Comparison of ENCODE assay signal across 15 mouse cellular contexts in genomic region chr9:30520116-30520515, GRCm38 (mm10).
DNase-seq lines count a peak whose midpoint lies in the region; ATAC-seq and TF ChIP-seq lines count a peak whose summit lies in the region.
"Had no signal": no experiment of that assay in that cellular context is flagged by ENCODE, and none has a peak within 500 bp of the region (broad histone marks: within the 10 kb centered on the region; RNA-seq: fewer than 3 reads in every experiment).

No protein-coding gene starts in this region.

- H3K79me2 ChIP-seq in myocyte (ENCODE audit: control insufficient read depth, insufficient read depth), result no peaks in the 10 kb centered on the region

- H3K36me3 ChIP-seq in forebrain, embryonic 10.5 days (replicated peaks), result no peaks in the 10 kb centered on the region
- H3K36me3 ChIP-seq in forebrain, embryonic 13.5 days (ENCODE audit: poor library complexity, severe bottlenecking), result no peaks in the 10 kb centered on the region
- H3K36me3 ChIP-seq in embryonic facial prominence, embryonic 14.5 days (ENCODE audit: control insufficient read depth, insufficient read depth, low read length), result no peaks in the 10 kb centered on the region
- no peaks in the 10 kb centered on the region for H3K36me3 ChIP-seq in myocyte (ENCODE audit: control insufficient read depth, insufficient read depth)
- no peaks in the 10 kb centered on the region for H3K36me3 ChIP-seq in lung, postnatal 0 days (ENCODE audit: insufficient read depth, low read length)
- H3K36me3 ChIP-seq: heart, embryonic 13.5 days; midbrain, embryonic 15.5 days had no signal

- no peak overlapping the region for H3ac ChIP-seq in myocyte (ENCODE audit: control insufficient read depth, insufficient read length)

- TF ChIP-seq POLR2A in myocyte (IDR thresholded peaks at IDR 0.05; ENCODE audit: insufficient read length, low read depth), result no peak

- H3K4me2 ChIP-seq in forebrain, embryonic 13.5 days, result no peak overlapping the region
- H3K4me2 ChIP-seq in embryonic facial prominence, embryonic 14.5 days (ENCODE audit: low read depth, low read length), result no peak overlapping the region
- peak overlapping the region; percentile 55 for H3K4me2 ChIP-seq in myocyte (ENCODE audit: low read depth)
- H3K4me2 ChIP-seq in lung, postnatal 0 days (replicated peaks; ENCODE audit: low read depth, low read length), result no peak overlapping the region
- H3K4me2 ChIP-seq: heart, embryonic 13.5 days; midbrain, embryonic 15.5 days had no signal

- no peak for ATAC-seq in forebrain, embryonic 13.5 days
- no peak for ATAC-seq in embryonic facial prominence, embryonic 14.5 days (ENCODE audit: low read depth)
- no peak for ATAC-seq in lung, postnatal 0 days
- ATAC-seq: activated CD4-positive, CD25-positive, alpha-beta regulatory T cell, adult 4 months had no signal

- intact Hi-C loops in left cerebral cortex, adult 2 months (cut with DNase I), result no loop called here

- no peak for TF ChIP-seq EP300 in lung, postnatal 0 days (IDR thresholded peaks at IDR 0.05)

- no peaks in the 10 kb centered on the region for H3K27me3 ChIP-seq in forebrain, embryonic 10.5 days (ENCODE audit: poor library complexity, severe bottlenecking)
- no peaks in the 10 kb centered on the region for H3K27me3 ChIP-seq in forebrain, embryonic 13.5 days
- no peaks in the 10 kb centered on the region for H3K27me3 ChIP-seq in embryonic facial prominence, embryonic 14.5 days (replicated peaks; ENCODE audit: control insufficient read depth, insufficient read depth, low read length)
- no peaks in the 10 kb centered on the region for H3K27me3 ChIP-seq in myocyte (ENCODE audit: control insufficient read depth, insufficient read depth, insufficient read length)
- H3K27me3 ChIP-seq in lung, postnatal 0 days (replicated peaks; ENCODE audit: insufficient read depth, low read length), result no peaks in the 10 kb centered on the region
- H3K27me3 ChIP-seq: heart, embryonic 13.5 days; midbrain, embryonic 15.5 days had no signal

- no peaks in the 10 kb centered on the region for H3K9me3 ChIP-seq in forebrain, embryonic 10.5 days
- H3K9me3 ChIP-seq in forebrain, embryonic 13.5 days (replicated peaks), result no peaks in the 10 kb centered on the region
- H3K9me3 ChIP-seq in embryonic facial prominence, embryonic 14.5 days (ENCODE audit: control insufficient read depth, low read length), result peaks cover 3% of the 10 kb centered on the region; the same call in 1 of the 2 replicates
- no peaks in the 10 kb centered on the region for H3K9me3 ChIP-seq in lung, postnatal 0 days (ENCODE audit: low read length)
- H3K9me3 ChIP-seq: heart, embryonic 13.5 days; midbrain, embryonic 15.5 days had no signal

- H3K4me3 ChIP-seq in forebrain, embryonic 10.5 days, result no peak overlapping the region
- no peak overlapping the region for H3K4me3 ChIP-seq in forebrain, embryonic 13.5 days
- H3K4me3 ChIP-seq in left cerebral cortex, adult 2 months, result no peak overlapping the region
- H3K4me3 ChIP-seq in embryonic facial prominence, embryonic 14.5 days (ENCODE audit: low read depth, low read length), result no peak overlapping the region
- H3K4me3 ChIP-seq in myocyte, result no peak overlapping the region
- H3K4me3 ChIP-seq in lung, postnatal 0 days (ENCODE audit: low read depth, low read length), result no peak overlapping the region
- H3K4me3 ChIP-seq: heart, embryonic 13.5 days; midbrain, embryonic 15.5 days had no signal

- peaks cover 42% of the 10 kb centered on the region for H3K4me1 ChIP-seq in forebrain, embryonic 10.5 days
- H3K4me1 ChIP-seq in forebrain, embryonic 13.5 days, result 0 out of 2 replicates have a peak, but pooled peaks cover 8% of the 10 kb centered on the region
- peaks cover 29% of the 10 kb centered on the region for H3K4me1 ChIP-seq in embryonic facial prominence, embryonic 14.5 days (ENCODE audit: control insufficient read depth, insufficient read depth, low read length)
- no peaks in the 10 kb centered on the region for H3K4me1 ChIP-seq in lung, postnatal 0 days (ENCODE audit: insufficient read depth, low read depth, low read length)

- no peak overlapping the region for H3K27ac ChIP-seq in forebrain, embryonic 10.5 days
- no peak overlapping the region for H3K27ac ChIP-seq in forebrain, embryonic 13.5 days
- H3K27ac ChIP-seq in left cerebral cortex, adult 2 months, result peak overlapping the region; percentile 77; the same call in 1 of the 2 replicates
- peak overlapping the region; percentile 61; the same call in 1 of the 2 replicates for H3K27ac ChIP-seq in embryonic facial prominence, embryonic 14.5 days (replicated peaks; ENCODE audit: low read depth, low read length)
- H3K27ac ChIP-seq in lung, postnatal 0 days (ENCODE audit: low read length), result no peak overlapping the region
- H3K27ac ChIP-seq: heart, embryonic 13.5 days had no signal

- WGBS in forebrain, embryonic 10.5 days, result 38% methylated on average over 1 of the region's 1 CpGs
- WGBS in forebrain, embryonic 13.5 days, result 57% methylated on average over 1 of the region's 1 CpGs
- 50% methylated on average over 1 of the region's 1 CpGs for WGBS in embryonic facial prominence, embryonic 14.5 days
- 67% methylated on average over 1 of the region's 1 CpGs for WGBS in lung, postnatal 0 days

- H3K9ac ChIP-seq in forebrain, embryonic 13.5 days, result no peak overlapping the region
- no peak overlapping the region for H3K9ac ChIP-seq in embryonic facial prominence, embryonic 14.5 days (ENCODE audit: low read depth, low read length)
- H3K9ac ChIP-seq in lung, postnatal 0 days (replicated peaks; ENCODE audit: low read depth), result no peak overlapping the region
- H3K9ac ChIP-seq: heart, embryonic 13.5 days; midbrain, embryonic 15.5 days had no signal

- peak; percentile 13 for DNase-seq in forebrain, embryonic 10.5 days (ENCODE audit: extremely low spot score, low spot score)
- no peak for DNase-seq in left cerebral cortex, adult 2 months (ENCODE audit: extremely low spot score in 1 of 2, low spot score in 2 of 2)
- DNase-seq in left cerebral cortex, adult 9 months (ENCODE audit: low spot score in 2 of 2), result no peak
- DNase-seq in embryonic facial prominence, embryonic 14.5 days (ENCODE audit: low spot score), result no peak
- no peak for DNase-seq in layer of hippocampus, adult 18-20 months (ENCODE audit: low spot score in 2 of 2)
- no peak for DNase-seq in lung, postnatal 0 days (ENCODE audit: low spot score)
- DNase-seq: cerebellum, adult 8-10 months; heart, postnatal 36 days; lung, adult 2 months; right cerebral cortex, postnatal 14 days had no signal

- TF ChIP-seq CTCF in left cerebral cortex, adult 2 months (IDR thresholded peaks at IDR 0.05), result no peak
- no peak for TF ChIP-seq CTCF in lung, postnatal 0 days (IDR thresholded peaks at IDR 0.05)

TF ChIP-seq in myocyte, 11 proteins besides CTCF, POLR2A, EP300 and RAD21:
- TF ChIP-seq TCF12 (IDR thresholded peaks at IDR 0.05; ENCODE audit: insufficient read depth, poor library complexity, severe bottlenecking) (no peak), TCF3 (IDR thresholded peaks at IDR 0.05; ENCODE audit: insufficient read length, low read depth) (no peak), CEBPB (IDR thresholded peaks at IDR 0.05; ENCODE audit: insufficient read depth, poor library complexity, severe bottlenecking) (no peak), USF1 (IDR thresholded peaks at IDR 0.05; ENCODE audit: low read depth) (no peak), MYOG (IDR thresholded peaks at IDR 0.05; ENCODE audit: control insufficient read depth in 1 of 3, insufficient read depth in 1 of 3, insufficient read length in 2 of 3, low read depth in 2 of 3) (no peak), POLR2AphosphoS2 (IDR thresholded peaks at IDR 0.05; ENCODE audit: insufficient read length, low read depth) (no peak), SRF (IDR thresholded peaks at IDR 0.05; ENCODE audit: control insufficient read depth, insufficient read length, low read depth) (no peak), MYOD1 (IDR thresholded peaks at IDR 0.05; ENCODE audit: control insufficient read depth in 1 of 3, insufficient read length in 2 of 3, low read depth in 2 of 3) (no peak), REST (IDR thresholded peaks at IDR 0.05; ENCODE audit: insufficient read depth, insufficient read length) (no peak), E2F4 (IDR thresholded peaks at IDR 0.05; ENCODE audit: insufficient read depth) (no peak), MAX (IDR thresholded peaks at IDR 0.05; ENCODE audit: low read depth) (no peak)

Comparison
In these comparisons a context has a peak if more than half of its experiments do, and no peak if none do; other contexts are left out.
1. H3K27ac ChIP-seq: peak in left cerebral cortex, adult 2 months (single experiment) and embryonic facial prominence, embryonic 14.5 days (single experiment); none in forebrain, embryonic 10.5 days (single experiment), forebrain, embryonic 13.5 days (single experiment) and lung, postnatal 0 days (single experiment).